Mouse (Mus musculus): ENCODE results near the gene 4921507P07Rik.
A peak's percentile ranks its signal among the peaks of the same experiment; 100 is the strongest.
"Not testable (repeated sequence)": the region's sequence is repeated elsewhere in the genome, so short reads cannot be mapped to it uniquely, and the experiment has no call there.

The 4921507P07Rik gene

GRCm38 (mm10) chr6:50557566-50557965, 38.9 kb downstream of the 4921507P07Rik start:
- no peak for DNase-seq (ENCODE audit: low spot score)

- DNase-seq (ENCODE audit: low spot score) = not testable (repeated sequence)
Observed at GRCm38 (mm10) chr6:50554223-50554622, 42.2 kb downstream of the 4921507P07Rik start.

GRCm38 (mm10) chr6:50552881-50553518, 43.4 kb downstream of the 4921507P07Rik start:
- DNase-seq (ENCODE audit: low spot score) = no peak

- no peak for DNase-seq (ENCODE audit: low spot score)
Observed at GRCm38 (mm10) chr6:50549791-50550190, 46.6 kb downstream of the 4921507P07Rik start.

- DNase-seq (ENCODE audit: low spot score) = no peak
Observed at GRCm38 (mm10) chr6:50549051-50549450, 47.4 kb downstream of the 4921507P07Rik start.

GRCm38 (mm10) chr6:50545412-50546043, 50.9 kb downstream of the 4921507P07Rik start:
- no peak for DNase-seq (ENCODE audit: low spot score)

- no peak for DNase-seq (ENCODE audit: low spot score)
Observed at GRCm38 (mm10) chr6:50542535-50542934, 53.9 kb downstream of the 4921507P07Rik start.

- DNase-seq (ENCODE audit: low spot score) = no peak
Observed at GRCm38 (mm10) chr6:50539641-50540040, 56.8 kb downstream of the 4921507P07Rik start.

GRCm38 (mm10) chr6:50536461-50536892, 60.0 kb downstream of the 4921507P07Rik start:
- DNase-seq (ENCODE audit: low spot score) = peak; percentile 37

GRCm38 (mm10) chr6:50535346-50535745, 61.1 kb downstream of the 4921507P07Rik start:
- no peak for DNase-seq (ENCODE audit: low spot score)

- DNase-seq (ENCODE audit: low spot score) = no peak
Observed at GRCm38 (mm10) chr6:50531920-50532319, 64.5 kb downstream of the 4921507P07Rik start.

GRCm38 (mm10) chr6:50531003-50531402, 65.4 kb downstream of the 4921507P07Rik start:
- no peak for DNase-seq (ENCODE audit: low spot score)

- DNase-seq (ENCODE audit: low spot score) = no peak
Observed at GRCm38 (mm10) chr6:50529194-50529593, 67.2 kb downstream of the 4921507P07Rik start.

- no peak for DNase-seq (ENCODE audit: low spot score)
Observed at GRCm38 (mm10) chr6:50527416-50527815, 69.0 kb downstream of the 4921507P07Rik start.

GRCm38 (mm10) chr6:50526597-50527024, 69.8 kb downstream of the 4921507P07Rik start:
- no peak for DNase-seq (ENCODE audit: low spot score)

GRCm38 (mm10) chr6:50525846-50526245, 70.6 kb downstream of the 4921507P07Rik start:
- DNase-seq (ENCODE audit: low spot score) = no peak

GRCm38 (mm10) chr6:50524261-50524896, 72.1 kb downstream of the 4921507P07Rik start:
- DNase-seq (ENCODE audit: low spot score) = no peak
